Mouse (Mus musculus) intestine, embryonic 14.5 days (tissue): Measurements from ENCODE around the gene Coq3. TPM values are rescaled to one million over a fixed set of nuclear protein-coding genes. Genes with fewer than 3 reads are reported as not detected.

Source experiments
- ATAC-seq: fragments of 200-750 bp; cut with Nextera tagmentation; replicated peaks from 2 replicates; pipeline ENCODE4 v1.8.0; 2017; ENCODE audit warnings: low read depth, moderate number of reproducible peaks, moderate TSS enrichment, moderate library complexity; ENCODE audit not compliant: low FRiP score, low TSS enrichment
- DNase-seq: peaks from one replicate; pipeline ENCODE4 v3.0.0-alpha.2; 2018; ENCODE audit warnings: low spot score
- H3K27ac ChIP-seq: fragments of 300-500 bp; sonication (generic); 2 replicates; pipeline ENCODE4 v1.5.1; 2014; ENCODE audit warnings: low read depth, mild to moderate bottlenecking, control low read depth
- H3K27me3 ChIP-seq: fragments of 300-500 bp; sonication (generic); replicated peaks from 2 replicates; pipeline ENCODE4 v1.6.1; 2014; ENCODE audit warnings: low read length, control low read depth; ENCODE audit not compliant: control insufficient read depth, insufficient read depth
- H3K36me3 ChIP-seq: fragments of 300-500 bp; sonication (generic); 2 replicates; pipeline ENCODE4 v1.6.1; 2014; ENCODE audit warnings: low read length, control low read depth; ENCODE audit not compliant: control insufficient read depth, insufficient read depth
- H3K4me1 ChIP-seq: fragments of 300-500 bp; sonication (generic); replicated peaks from 2 replicates; pipeline ENCODE4 v1.6.1; 2014; ENCODE audit warnings: low read length, control low read depth, mixed read lengths; ENCODE audit not compliant: control insufficient read depth, insufficient read depth
- H3K4me2 ChIP-seq: fragments of 300-500 bp; sonication (generic); 2 replicates; pipeline ENCODE4 v1.6.1; 2014; ENCODE audit warnings: low read length
- H3K4me3 ChIP-seq: fragments of 300-500 bp; sonication (generic); 2 replicates; pipeline ENCODE4 v1.5.1; 2014; ENCODE audit warnings: low read depth, low read length, control low read depth, mixed read lengths
- H3K9ac ChIP-seq: fragments of 300-500 bp; sonication (generic); 2 replicates; pipeline ENCODE4 v1.6.1; 2014; ENCODE audit warnings: mild to moderate bottlenecking, low read length
- H3K9me3 ChIP-seq: fragments of 300-500 bp; sonication (generic); 2 replicates; pipeline ENCODE4 v1.6.1; 2016; ENCODE audit warnings: low read length, control low read depth; ENCODE audit not compliant: control insufficient read depth
- WGBS: fragments of 180-500 bp; shearing (Covaris S2); extraction: QIAGEN DNeasy Blood & Tissue Kit; methylation state at CpG from one replicate; pipeline ENCODE4 v1.1.7; 2014; 5-methylcytosine and 5-hydroxymethylcytosine counted together
- polyA plus RNA-seq: library from polyadenylated mRNA; unstranded; fragments of >200 nt; fragmentation: Nextera tagmentation; extraction: Ambion mirVana; gene quantifications from 2 replicates; pipeline ENCODE4 v1.2.1, GENCODE M21; 2014

Coq3 gene
- 12.6 and 13.6 TPM in 2 replicates for polyA plus RNA-seq

DNA sequence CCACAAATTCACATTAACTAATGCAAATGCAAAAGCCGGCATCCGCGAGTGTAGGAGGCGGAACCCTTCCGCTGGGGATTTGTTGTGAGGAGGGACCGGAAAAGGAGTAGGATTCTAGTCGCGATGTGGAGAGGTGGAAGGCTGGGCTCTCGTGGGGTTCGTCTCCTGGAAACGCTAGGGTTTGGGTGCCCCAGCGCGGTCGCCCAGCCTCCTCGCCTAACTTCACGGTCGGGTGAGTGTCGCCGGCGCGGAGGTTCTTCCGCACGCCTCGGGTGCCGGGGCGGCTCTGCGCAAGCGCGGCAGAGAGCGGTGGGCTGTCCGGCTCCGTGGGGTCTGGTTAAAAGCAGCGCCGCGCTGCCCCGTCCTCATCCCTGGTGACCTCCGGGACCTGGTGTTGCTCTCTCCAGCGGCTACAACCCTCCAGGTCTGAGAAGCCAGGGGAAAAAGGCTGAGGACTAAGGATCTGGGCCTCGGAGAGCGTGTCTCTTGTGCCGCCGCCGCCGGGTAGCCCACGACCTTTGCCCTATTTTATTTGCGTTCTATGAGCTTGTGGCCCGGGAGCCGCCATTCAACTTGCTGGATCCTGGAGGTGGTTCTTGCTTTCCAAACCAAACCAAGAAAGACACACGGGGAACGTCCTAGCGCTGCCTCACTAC is at the start of gene Coq3:
TSS of gene Coq3 (plus strand) at position 109 of the 656 bp plus-strand sequence.
- Histone ChIP-seq H3K27ac (peak within 1 kb of the TSS; percentile 87), H3K9me3 (no peaks in the 10 kb centered on the region), H3K4me3 (peak within 1 kb of the TSS; percentile 64), H3K4me2 (peak within 1 kb of the TSS; percentile 74), H3K36me3 (peaks cover 22% of the 10 kb centered on the region), H3K9ac (peak within 1 kb of the TSS; percentile 74), H3K4me1 (peaks cover 9% of the 10 kb centered on the region; the same call in 1 of the 2 replicates), H3K27me3 (no peaks in the 10 kb centered on the region)
- peak; percentile 93 for DNase-seq
- WGBS, result under 1% methylated on average over 51 of the region's 51 CpGs
- ATAC-seq, result peak; percentile 87

DNA sequence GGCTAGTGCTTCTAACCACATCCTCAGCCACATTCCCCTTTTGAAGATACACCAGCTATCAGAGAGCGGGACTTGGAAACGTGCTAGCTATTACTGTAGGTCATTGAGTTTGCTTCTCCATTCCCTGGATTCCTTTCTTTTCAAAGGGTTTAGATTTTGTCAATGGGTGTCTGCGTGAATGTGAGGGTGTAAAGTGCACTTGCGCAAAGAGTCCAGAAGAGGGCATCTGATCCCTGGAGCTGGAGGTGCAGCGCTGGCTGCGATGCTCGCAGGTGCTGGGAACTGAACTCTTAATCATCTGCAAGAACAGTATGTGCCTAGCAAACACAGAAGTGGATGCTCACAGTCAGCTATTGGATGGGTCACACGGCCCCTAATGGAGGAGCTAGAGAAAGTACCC is 46.6 kb upstream of the Coq3 start:
- Histone ChIP-seq H3K27ac (no peak overlapping the region), H3K27me3 (no peaks in the 10 kb centered on the region), H3K36me3 (peaks cover 29% of the 10 kb centered on the region), H3K4me1 (no peaks in the 10 kb centered on the region), H3K4me2 (no peak overlapping the region), H3K9me3 (no peaks in the 10 kb centered on the region), H3K9ac (no peak overlapping the region), H3K4me3 (no peak overlapping the region)
- ATAC-seq (no peak), DNase-seq (no peak)
- WGBS, result 97% methylated on average over 8 of the region's 8 CpGs

DNA sequence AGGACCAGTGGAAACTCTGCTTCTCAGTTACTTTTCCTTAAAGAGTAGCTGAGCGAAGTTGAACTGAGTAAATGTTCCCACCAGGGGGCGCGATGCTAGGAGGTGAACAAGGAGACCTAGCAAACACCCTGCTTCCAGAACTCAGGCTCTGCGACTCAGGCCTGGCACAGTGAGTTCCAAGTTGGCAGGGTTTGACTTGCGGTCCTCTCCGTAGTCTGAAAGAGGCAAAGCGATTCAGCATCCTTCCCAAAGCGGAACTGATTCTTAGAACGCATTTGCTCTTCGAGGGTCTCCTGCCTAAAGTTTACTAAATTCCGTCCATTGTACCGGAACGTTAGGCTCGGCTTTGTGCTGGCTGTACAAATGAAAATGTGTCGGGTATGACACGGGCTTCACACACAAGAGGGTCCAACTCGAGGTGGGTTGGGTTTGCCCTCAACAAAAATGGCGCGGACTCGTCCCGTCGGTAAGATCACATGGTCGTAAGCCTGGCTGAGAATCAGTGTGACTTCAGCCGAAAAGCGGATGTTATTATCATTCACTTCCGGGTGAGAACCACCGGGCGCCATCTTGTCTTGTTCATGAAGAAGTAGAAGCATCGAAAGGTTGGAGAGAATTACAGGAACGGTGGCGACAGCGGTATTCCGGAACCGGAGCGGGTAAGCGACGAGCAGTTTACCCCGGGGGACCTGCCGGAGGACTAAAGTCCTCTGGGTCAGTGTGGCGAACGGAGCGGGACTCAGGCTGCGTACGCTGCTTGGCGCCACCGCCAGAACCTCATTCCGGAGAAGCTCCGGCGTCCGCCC is 31.8 kb upstream of the Coq3 start, which contains the start of gene Pnisr:
TSS of gene Pnisr (plus strand) at position 103 of the 806 bp plus-strand sequence.
- peak; percentile 98 for DNase-seq
- ATAC-seq, result peak; percentile 98
- H3K4me3 ChIP-seq, result peak within 1 kb of the TSS; percentile 95
- H3K4me1 ChIP-seq, result peaks cover 8% of the 10 kb centered on the region; the same call in 1 of the 2 replicates
- peak within 1 kb of the TSS; percentile 92 for H3K27ac ChIP-seq
- H3K27me3 ChIP-seq, result no peaks in the 10 kb centered on the region
- H3K4me2 ChIP-seq, result peak within 1 kb of the TSS; percentile 63
- H3K9me3 ChIP-seq, result no peaks in the 10 kb centered on the region
- under 1% methylated on average over 50 of the region's 50 CpGs for WGBS
- H3K9ac ChIP-seq, result peak within 1 kb of the TSS; percentile 96
- H3K36me3 ChIP-seq, result no peaks in the 10 kb centered on the region

DNA sequence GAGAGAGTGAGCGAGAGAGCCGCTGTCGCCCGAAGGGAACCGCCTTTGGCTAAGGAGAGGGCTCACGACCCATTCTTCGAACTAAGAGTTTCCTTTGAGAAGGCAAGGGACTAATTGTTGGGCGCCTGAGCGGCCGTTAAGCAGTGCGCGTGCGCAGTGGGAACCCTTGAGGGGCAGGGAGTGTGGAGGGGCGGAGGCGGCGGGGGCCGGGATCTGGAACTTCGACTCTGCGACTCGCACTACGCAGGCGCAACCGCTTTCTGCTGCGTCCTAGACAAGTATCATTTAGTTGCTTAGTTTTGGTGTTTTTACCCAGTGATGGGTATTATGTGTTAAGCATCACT is 31.2 kb upstream of the Coq3 start:
- ATAC-seq (peak; percentile 88), DNase-seq (no peak)
- H3K27ac ChIP-seq, result peak overlapping the region; percentile 92
- peak overlapping the region; percentile 96 for H3K9ac ChIP-seq
- H3K9me3 ChIP-seq, result no peaks in the 10 kb centered on the region
- peak overlapping the region; percentile 63 for H3K4me2 ChIP-seq
- WGBS, result under 1% methylated on average over 24 of the region's 24 CpGs
- H3K36me3 ChIP-seq, result no peaks in the 10 kb centered on the region
- H3K4me3 ChIP-seq, result peak overlapping the region; percentile 95
- no peaks in the 10 kb centered on the region for H3K27me3 ChIP-seq
- peaks cover 8% of the 10 kb centered on the region; the same call in 1 of the 2 replicates for H3K4me1 ChIP-seq

DNA sequence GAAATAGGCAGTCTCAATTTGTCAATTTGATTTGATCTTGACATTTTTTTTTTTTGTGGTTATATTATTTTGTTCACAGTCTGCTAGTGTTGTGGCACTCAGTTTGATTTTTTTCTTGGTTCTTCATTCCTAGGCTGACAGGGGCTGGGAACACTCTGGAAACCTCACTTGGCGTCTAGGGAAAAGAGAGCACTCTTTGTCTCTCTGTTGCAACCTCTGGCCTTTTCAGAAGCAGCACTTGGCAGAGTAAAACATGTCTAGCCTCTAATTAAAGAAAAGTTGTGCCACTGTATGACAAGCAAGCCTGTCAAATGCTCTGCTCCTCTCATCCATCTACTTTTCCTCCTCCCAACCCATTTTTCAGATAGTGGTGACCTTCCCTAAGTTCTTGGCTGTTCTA is 22.0 kb upstream of the Coq3 start:
- no peak for ATAC-seq
- 80% methylated on average over 1 of the region's 1 CpGs for WGBS
- Histone ChIP-seq H3K4me3 (no peak overlapping the region), H3K36me3 (peaks cover 72% of the 10 kb centered on the region), H3K27ac (no peak overlapping the region), H3K9me3 (no peaks in the 10 kb centered on the region), H3K4me1 (no peaks in the 10 kb centered on the region), H3K27me3 (no peaks in the 10 kb centered on the region), H3K9ac (no peak overlapping the region), H3K4me2 (no peak overlapping the region)
- no peak for DNase-seq

DNA sequence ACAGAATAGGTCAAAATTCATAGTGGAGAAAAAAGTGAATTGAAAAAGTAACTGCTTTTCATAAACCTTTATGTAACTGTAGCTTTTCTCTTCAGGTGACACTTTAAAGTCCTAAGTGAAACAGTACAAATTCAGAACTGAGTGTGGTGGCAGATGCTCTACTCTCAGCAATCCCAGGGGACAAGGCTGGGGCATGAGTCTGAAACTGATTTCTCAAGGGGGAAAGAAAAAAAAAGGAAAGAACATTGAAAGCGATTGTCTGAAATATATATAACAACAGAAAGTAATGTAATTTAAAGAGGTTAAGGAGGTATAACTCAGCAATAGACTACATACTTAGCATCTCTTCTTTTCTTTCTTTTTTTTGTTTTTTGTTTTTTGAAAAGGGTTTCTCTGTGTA is 14.2 kb upstream of the Coq3 start:
- H3K4me2 ChIP-seq, result no peak overlapping the region
- H3K4me1 ChIP-seq, result no peaks in the 10 kb centered on the region
- no peaks in the 10 kb centered on the region for H3K9me3 ChIP-seq
- ATAC-seq (no peak), DNase-seq (no peak)
- no peaks in the 10 kb centered on the region for H3K27me3 ChIP-seq
- H3K9ac ChIP-seq, result no peak overlapping the region
- H3K4me3 ChIP-seq, result no peak overlapping the region
- H3K36me3 ChIP-seq, result peaks cover 76% of the 10 kb centered on the region
- H3K27ac ChIP-seq, result no peak overlapping the region
- WGBS, result 100% methylated on average over 1 of the region's 1 CpGs

DNA sequence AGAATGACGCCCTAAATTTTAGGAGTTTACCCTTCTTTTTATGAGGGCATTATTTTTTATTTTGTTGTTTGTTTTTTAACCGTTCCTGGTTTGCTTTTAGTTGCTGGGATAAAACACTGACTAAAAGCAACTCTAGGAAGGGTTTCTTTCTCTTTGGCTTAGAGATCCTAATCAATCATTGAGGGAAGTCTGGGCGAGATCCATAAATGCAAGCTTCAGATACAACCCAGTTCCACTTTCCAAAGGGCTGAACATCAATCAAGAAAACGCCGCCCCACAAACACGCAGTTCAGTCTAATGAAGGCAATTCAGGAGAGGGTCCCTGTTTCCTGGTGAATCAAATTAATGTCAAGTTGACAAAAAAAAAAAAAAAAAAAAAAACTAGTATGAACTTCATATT is 697 bp upstream of the Coq3 start:
- no peaks in the 10 kb centered on the region for H3K27me3 ChIP-seq
- H3K9ac ChIP-seq, result peak overlapping the region; percentile 74
- peaks cover 31% of the 10 kb centered on the region for H3K36me3 ChIP-seq
- ATAC-seq (no peak), DNase-seq (no peak)
- peak overlapping the region; percentile 74 for H3K4me2 ChIP-seq
- peak overlapping the region; percentile 64 for H3K4me3 ChIP-seq
- 12% methylated on average over 6 of the region's 6 CpGs for WGBS
- 0 out of 2 replicates have a peak overlapping the region, but pooled peaks have one; percentile 36 for H3K27ac ChIP-seq
- H3K4me1 ChIP-seq, result peaks cover 9% of the 10 kb centered on the region; the same call in 1 of the 2 replicates
- no peaks in the 10 kb centered on the region for H3K9me3 ChIP-seq

DNA sequence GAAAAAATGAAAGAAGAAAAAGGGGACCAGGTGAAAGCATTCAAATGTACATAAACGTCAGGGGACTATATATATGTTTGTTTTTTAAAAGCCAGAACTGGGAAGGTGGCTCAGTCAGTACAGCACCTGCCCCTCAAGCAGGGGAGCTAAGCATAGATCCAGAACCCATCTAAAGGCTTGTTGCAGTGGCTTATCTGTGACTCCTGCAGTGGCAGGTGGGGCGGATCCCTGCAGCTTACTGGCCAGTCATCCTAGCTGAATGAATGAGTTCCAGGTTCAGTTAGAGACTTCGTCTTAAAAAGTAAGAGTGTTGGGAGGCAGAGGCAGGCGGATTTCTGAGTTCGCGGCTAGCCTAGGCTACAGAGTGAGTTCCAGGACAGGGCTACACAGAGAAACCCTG is 3.3 kb downstream of the Coq3 start:
- Histone ChIP-seq H3K9me3 (no peaks in the 10 kb centered on the region), H3K9ac (no peak overlapping the region), H3K4me2 (no peak overlapping the region), H3K36me3 (no peaks in the 10 kb centered on the region), H3K4me1 (peaks cover 9% of the 10 kb centered on the region; the same call in 1 of the 2 replicates), H3K4me3 (no peak overlapping the region), H3K27ac (no peak overlapping the region), H3K27me3 (no peaks in the 10 kb centered on the region)
- WGBS, result 90% methylated on average over 6 of the region's 6 CpGs
- ATAC-seq, result no peak
- no peak for DNase-seq
